Mouse (Mus musculus): ENCODE measurements around the gene Grm7.

GRCm38 (mm10) chr6:111486081-111486480 lies 840.7 kb downstream of the Grm7 start:
- no peak for TF ChIP-seq POLR2A (IDR thresholded peaks at IDR 0.05; ENCODE audit: low read depth, low read length)
- TF ChIP-seq CTCF (conservative IDR thresholded peaks at IDR 0.05; ENCODE audit: insufficient read depth, insufficient read length, low read depth, low read length) = no peak
